Mouse (Mus musculus): ENCODE measurements around the gene Igfals.

Igfals gene

GRCm38 (mm10) chr17:24894995-24895547, 29.3 kb downstream of the Igfals start, which contains the start of the genes Eme2 and Mrps34:
Gene Eme2 (minus strand): TSS chr17:24895087.
Gene Mrps34 (plus strand): TSS chr17:24895116.
- DNase-seq, result peak; percentile 90

GRCm38 (mm10) chr17:24895571-24896240, 29.9 kb downstream of the Igfals start:
- no peak for DNase-seq

- DNase-seq, result peak; percentile 81
These were observed 30.6 kb downstream of the Igfals start, which contains the start of gene Nme3 for GRCm38 (mm10) chr17:24896241-24896992. Gene Nme3 (plus strand): TSS chr17:24896500.

GRCm38 (mm10) chr17:24896993-24897269, 31.1 kb downstream of the Igfals start:
- DNase-seq, result no peak

- DNase-seq, result no peak
These were observed 31.8 kb downstream of the Igfals start for GRCm38 (mm10) chr17:24897600-24897999.

- no peak for DNase-seq
These were observed 32.5 kb downstream of the Igfals start for GRCm38 (mm10) chr17:24898041-24898854.

GRCm38 (mm10) chr17:24899153-24899552, 33.4 kb downstream of the Igfals start:
- no peak for DNase-seq

- no peak for DNase-seq
These were observed 34.2 kb downstream of the Igfals start for GRCm38 (mm10) chr17:24900014-24900413.

GRCm38 (mm10) chr17:24902124-24902523, 36.3 kb downstream of the Igfals start:
- no peak for DNase-seq

- DNase-seq, result no peak
These were observed 37.1 kb downstream of the Igfals start for GRCm38 (mm10) chr17:24902671-24903474.

- no peak for DNase-seq
These were observed 38.0 kb downstream of the Igfals start for GRCm38 (mm10) chr17:24903767-24904166.

- no peak for DNase-seq
These were observed 41.8 kb downstream of the Igfals start for GRCm38 (mm10) chr17:24907591-24907990.

GRCm38 (mm10) chr17:24913984-24914383, 48.2 kb downstream of the Igfals start:
- DNase-seq, result no peak

GRCm38 (mm10) chr17:24923246-24923645, 57.4 kb downstream of the Igfals start:
- no peak for DNase-seq

GRCm38 (mm10) chr17:24929506-24929905, 63.7 kb downstream of the Igfals start:
- DNase-seq, result no peak
